Mouse (Mus musculus): ENCODE measurements around the gene Smyd2. TPM values are rescaled to one million over a fixed set of nuclear protein-coding genes. Genes with fewer than 3 reads are reported as not detected.

Gene Smyd2
- 68.3 and 79.6 TPM in 2 replicates for polyA plus RNA-seq (2012; rRNA removed)

DNA sequence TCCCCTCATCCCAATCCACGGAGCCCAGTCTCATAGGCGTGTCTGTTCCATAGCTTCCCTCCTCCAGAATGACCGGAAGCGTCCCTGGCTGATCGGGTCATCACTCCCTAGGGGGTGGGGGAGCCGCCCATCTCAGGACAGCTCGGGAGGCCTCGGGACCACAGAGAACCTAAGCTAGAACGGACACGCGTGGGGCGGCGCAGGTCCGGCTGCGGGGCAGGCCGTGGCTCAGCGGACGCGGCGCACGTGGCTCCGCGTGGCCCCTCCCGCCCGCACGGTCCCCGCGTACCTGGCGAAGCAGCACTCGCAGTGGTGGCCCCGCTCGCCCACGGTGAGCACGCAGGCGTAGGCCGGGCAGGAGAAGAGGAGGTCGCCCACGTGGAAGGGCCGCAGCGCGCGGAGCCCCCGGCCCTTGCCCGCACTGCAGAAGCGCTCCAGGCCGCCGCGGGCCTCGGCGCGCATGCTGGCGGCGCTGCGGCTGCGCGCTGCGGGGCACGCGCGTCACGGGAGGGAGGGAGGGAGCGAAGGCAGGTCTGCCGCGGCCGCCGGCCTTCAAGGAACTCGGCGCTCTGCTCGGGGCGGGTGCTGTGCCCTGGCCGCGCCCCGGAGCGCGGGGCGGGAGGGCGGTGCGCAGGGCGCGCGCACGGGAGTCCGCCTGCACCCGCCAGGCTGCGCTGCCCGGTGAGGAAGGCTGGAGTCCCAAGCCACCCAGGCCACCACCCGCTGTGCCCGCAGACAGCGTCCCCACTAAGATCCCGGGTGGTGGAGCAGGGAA lies at the start of gene Smyd2:
Gene Smyd2 (minus strand): TSS at position 546 of the 775 bp plus-strand sequence.

Other genes starting within 250 kb of the Smyd2 start
- 11.7 and 13.4 TPM in 2 replicates for gene Cenpf, start 234.3 kb downstream of the Smyd2 start, polyA plus RNA-seq (2012; rRNA removed)
- gene Ptpn14, start 194.1 kb downstream of the Smyd2 start, polyA plus RNA-seq (2012; rRNA removed) = 2.8 and 6.3 TPM in 2 replicates
- 7.7 and 9.5 TPM in 2 replicates for gene Prox1, start 248.4 kb upstream of the Smyd2 start, polyA plus RNA-seq (2012; rRNA removed)

All from central nervous system, embryonic 14 days (tissue).